In the genomic region with DNA sequence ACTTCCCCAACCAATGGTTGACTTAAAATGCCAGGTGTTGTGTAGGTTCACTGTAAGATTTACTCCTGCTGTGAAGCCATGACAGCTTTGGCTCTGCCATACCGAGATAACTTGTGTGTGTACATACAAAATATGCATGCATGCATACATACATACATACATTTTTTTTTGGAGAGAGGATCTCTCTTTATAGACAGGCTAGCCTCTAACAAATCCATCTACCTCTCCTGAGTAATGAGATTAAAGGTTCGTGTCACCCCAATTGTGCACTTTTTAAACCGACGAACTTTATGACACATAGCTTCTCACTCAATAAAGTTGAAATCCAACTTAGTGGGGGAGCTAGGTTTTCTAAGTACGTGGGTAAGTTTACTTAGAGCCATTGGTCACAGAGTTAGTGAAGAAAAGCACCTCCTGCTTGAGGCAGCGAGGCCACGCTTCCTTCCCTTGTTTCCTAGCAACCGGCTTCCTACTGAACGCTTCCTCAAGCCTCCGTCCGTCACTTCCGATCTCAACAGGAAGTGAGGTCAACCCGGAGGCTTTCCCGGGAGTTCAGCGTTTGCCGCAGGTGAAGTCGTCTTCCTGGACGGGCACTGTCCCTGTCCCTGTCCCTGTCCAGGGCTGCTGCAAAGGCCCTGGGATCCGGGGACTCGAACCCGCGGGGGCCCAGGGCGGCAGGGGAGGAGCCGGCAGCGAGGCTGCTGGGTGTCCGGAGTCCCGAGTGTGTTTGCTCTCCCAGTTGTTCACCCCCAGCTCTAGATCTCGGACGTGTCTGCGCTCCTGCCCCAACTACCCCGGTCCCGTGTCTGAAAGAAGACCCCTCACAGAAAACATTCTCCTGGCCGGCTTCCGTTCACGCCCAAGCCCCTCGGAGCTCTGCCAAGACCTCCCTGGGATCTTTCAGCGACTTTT, we compare ENCODE assay signal across 7 mouse cellular contexts. TPM values are rescaled to one million over a fixed set of nuclear protein-coding genes. Genes with fewer than 3 reads are reported as not detected.
DNase-seq lines count a peak whose midpoint lies in the region; ATAC-seq lines count a peak whose summit lies in the region.

Gene Pik3r4 (plus strand): TSS at position 519 of the 912 bp plus-strand sequence.

- H3K9ac ChIP-seq in embryonic facial prominence, embryonic 12.5 days, result peak within 1 kb of the TSS; percentile 77
- H3K9ac ChIP-seq in limb, embryonic 11.5 days (ENCODE audit: low read length), result peak within 1 kb of the TSS; percentile 89
- peak within 1 kb of the TSS; percentile 73 for H3K9ac ChIP-seq in midbrain, embryonic 14.5 days (replicated peaks; ENCODE audit: low read length)

- peak; percentile 77 for DNase-seq in adrenal gland, postnatal 25 days
- peak; percentile 99 for DNase-seq in heart, adult 11 months
- peak; percentile 87 for DNase-seq in kidney, adult 18-20 months
- peak; percentile 84 for DNase-seq in limb, embryonic 11.5 days (ENCODE audit: low spot score)
- peak; percentile 97 for DNase-seq in midbrain, embryonic 14.5 days
- DNase-seq in spleen, adult 18-20 months, result peak; percentile 65 to 69

- H3K27me3 ChIP-seq in embryonic facial prominence, embryonic 12.5 days, result no peaks in the 10 kb centered on the region
- no peaks in the 10 kb centered on the region for H3K27me3 ChIP-seq in limb, embryonic 11.5 days (ENCODE audit: control insufficient read depth, insufficient read depth, low read length)
- H3K27me3 ChIP-seq in midbrain, embryonic 14.5 days (ENCODE audit: control insufficient read depth, insufficient read depth, low read length), result no peaks in the 10 kb centered on the region

- H3K4me1 ChIP-seq in embryonic facial prominence, embryonic 12.5 days, result peaks cover 4% of the 10 kb centered on the region; the same call in 1 of the 2 replicates
- H3K4me1 ChIP-seq in limb, embryonic 11.5 days (ENCODE audit: control insufficient read depth, insufficient read depth, low read length), result peaks cover 5% of the 10 kb centered on the region; the same call in 1 of the 2 replicates
- H3K4me1 ChIP-seq in midbrain, embryonic 14.5 days (ENCODE audit: control insufficient read depth, insufficient read depth, low read length), result peaks cover 9% of the 10 kb centered on the region

- peak; percentile 85 for ATAC-seq in embryonic facial prominence, embryonic 12.5 days (ENCODE audit: insufficient number of reproducible peaks, insufficient read depth, low FRiP score, low TSS enrichment)
- peak; percentile 84 for ATAC-seq in limb, embryonic 11.5 days (ENCODE audit: insufficient number of reproducible peaks, low FRiP score, low TSS enrichment, low read depth)
- peak; percentile 66; the same call in 1 of the 2 replicates for ATAC-seq in midbrain, embryonic 14.5 days (ENCODE audit: low FRiP score, low TSS enrichment)

- WGBS in embryonic facial prominence, embryonic 12.5 days, result 6% methylated on average over 37 of the region's 37 CpGs
- 5% methylated on average over 37 of the region's 37 CpGs for WGBS in limb, embryonic 11.5 days
- WGBS in midbrain, embryonic 14.5 days, result 4% methylated on average over 37 of the region's 37 CpGs

- H3K4me3 ChIP-seq in embryonic facial prominence, embryonic 12.5 days, result peak within 1 kb of the TSS; percentile 82
- peak within 1 kb of the TSS; percentile 94 for H3K4me3 ChIP-seq in limb, embryonic 11.5 days (ENCODE audit: low read depth, low read length)
- peak within 1 kb of the TSS; percentile 84 for H3K4me3 ChIP-seq in midbrain, embryonic 14.5 days (replicated peaks; ENCODE audit: low read depth, low read length)

- H3K36me3 ChIP-seq in embryonic facial prominence, embryonic 12.5 days, result peaks cover 21% of the 10 kb centered on the region
- H3K36me3 ChIP-seq in limb, embryonic 11.5 days (ENCODE audit: control insufficient read depth, insufficient read depth, low read length), result no peaks in the 10 kb centered on the region
- peaks cover 16% of the 10 kb centered on the region for H3K36me3 ChIP-seq in midbrain, embryonic 14.5 days (ENCODE audit: control insufficient read depth, insufficient read depth, low read length)

- no peaks in the 10 kb centered on the region for H3K9me3 ChIP-seq in embryonic facial prominence, embryonic 12.5 days
- no peaks in the 10 kb centered on the region for H3K9me3 ChIP-seq in limb, embryonic 11.5 days (ENCODE audit: control insufficient read depth, low read length)
- H3K9me3 ChIP-seq in midbrain, embryonic 14.5 days (ENCODE audit: control insufficient read depth, low read length), result no peaks in the 10 kb centered on the region

- peak within 1 kb of the TSS; percentile 86 for H3K4me2 ChIP-seq in embryonic facial prominence, embryonic 12.5 days (replicated peaks)
- H3K4me2 ChIP-seq in limb, embryonic 11.5 days (ENCODE audit: low read depth, severe bottlenecking), result peak within 1 kb of the TSS; percentile 76
- peak within 1 kb of the TSS; percentile 89 for H3K4me2 ChIP-seq in midbrain, embryonic 14.5 days (ENCODE audit: low read length)

- H3K27ac ChIP-seq in embryonic facial prominence, embryonic 12.5 days, result 0 out of 2 replicates have a peak within 1 kb of the TSS, but pooled peaks have one; percentile 26
- no peak within 1 kb of the TSS for H3K27ac ChIP-seq in limb, embryonic 11.5 days (replicated peaks; ENCODE audit: low read depth, low read length)
- H3K27ac ChIP-seq in midbrain, embryonic 14.5 days (replicated peaks; ENCODE audit: low read depth, low read length), result peak within 1 kb of the TSS; percentile 74

RNA-seq across cellular contexts. Expression of gene Pik3r4, which starts in this region (rescaled TPM):
- 41.1 and 42.0 TPM in 2 replicates for total RNA-seq in adrenal gland, postnatal 25 days (2021)
- 28.1 and 32.2 TPM in 2 replicates for polyA plus RNA-seq in embryonic facial prominence, embryonic 12.5 days (2016; fragmentation: Nextera tagmentation; extraction: Ambion mirVana)
- 28.4 and 29.6 TPM in 2 replicates for polyA plus RNA-seq in limb, embryonic 11.5 days (2014; fragmentation: Nextera tagmentation; extraction: Ambion mirVana)
- polyA plus RNA-seq in midbrain, embryonic 14.5 days (2014; fragmentation: Nextera tagmentation; extraction: Ambion mirVana), result 15.6 and 20.9 TPM in 2 replicates
